Mouse (Mus musculus) liver, embryonic 16.5 days (tissue): ENCODE data around the gene Dock8. TPM values are rescaled to one million over a fixed set of nuclear protein-coding genes. Genes with fewer than 3 reads are reported as not detected.
A peak's percentile ranks its signal among the peaks of the same experiment; 100 is the strongest.

Source experiments
- ATAC-seq: fragments of 200-750 bp; cut with Nextera tagmentation; 2 replicates; pipeline ENCODE4 v1.8.0; 2017; ENCODE audit warnings: low read depth, mild to moderate bottlenecking, moderate number of reproducible peaks, moderate library complexity
- H3K27ac ChIP-seq: fragments of 300-500 bp; sonication (generic); 2 replicates; pipeline ENCODE4 v1.5.1; 2014; ENCODE audit warnings: mild to moderate bottlenecking, low read length
- H3K27me3 ChIP-seq: fragments of 300-500 bp; sonication (generic); 2 replicates; pipeline ENCODE4 v1.6.1; 2014; ENCODE audit warnings: low read depth, low read length, mixed read lengths; ENCODE audit not compliant: control insufficient read depth, insufficient read depth
- H3K36me3 ChIP-seq: fragments of 300-500 bp; sonication (generic); 2 replicates; pipeline ENCODE4 v1.6.1; 2014; ENCODE audit warnings: mild to moderate bottlenecking; ENCODE audit not compliant: control insufficient read depth, insufficient read depth
- H3K4me1 ChIP-seq: fragments of 300-500 bp; sonication (generic); 2 replicates; pipeline ENCODE4 v1.6.1; 2014; ENCODE audit warnings: low read depth, low read length, mixed read lengths; ENCODE audit not compliant: control insufficient read depth
- H3K4me2 ChIP-seq: fragments of 300-500 bp; sonication (generic); 2 replicates; pipeline ENCODE4 v1.6.1; 2014; ENCODE audit warnings: low read depth, low read length, mixed read lengths
- H3K4me3 ChIP-seq: fragments of 300-500 bp; sonication (generic); 2 replicates; pipeline ENCODE4 v1.5.1; 2014; ENCODE audit warnings: low read depth, mild to moderate bottlenecking, low read length
- H3K9ac ChIP-seq: fragments of 300-500 bp; sonication (generic); 2 replicates; pipeline ENCODE4 v1.6.1; 2014; ENCODE audit warnings: low read depth, low read length
- H3K9me3 ChIP-seq: fragments of 300-500 bp; sonication (generic); replicated peaks from 2 replicates; pipeline ENCODE4 v1.6.1; 2016; ENCODE audit warnings: low read length; ENCODE audit not compliant: control insufficient read depth
- WGBS: fragments of 180-500 bp; shearing (Covaris S2); extraction: QIAGEN DNeasy Blood & Tissue Kit; methylation state at CpG from one replicate; pipeline ENCODE4 v1.1.7; 2014; ENCODE audit not compliant: insufficient replicate concordance; 5-methylcytosine and 5-hydroxymethylcytosine counted together
- polyA plus RNA-seq: library from polyadenylated mRNA; unstranded; fragments of >200 nt; fragmentation: Nextera tagmentation; extraction: Ambion mirVana; gene quantifications from 2 replicates; pipeline ENCODE4 v1.2.1, GENCODE M21; 2015

Dock8 gene
- polyA plus RNA-seq, 1 experiment from 2014 or later: 8.4 TPM

DNA sequence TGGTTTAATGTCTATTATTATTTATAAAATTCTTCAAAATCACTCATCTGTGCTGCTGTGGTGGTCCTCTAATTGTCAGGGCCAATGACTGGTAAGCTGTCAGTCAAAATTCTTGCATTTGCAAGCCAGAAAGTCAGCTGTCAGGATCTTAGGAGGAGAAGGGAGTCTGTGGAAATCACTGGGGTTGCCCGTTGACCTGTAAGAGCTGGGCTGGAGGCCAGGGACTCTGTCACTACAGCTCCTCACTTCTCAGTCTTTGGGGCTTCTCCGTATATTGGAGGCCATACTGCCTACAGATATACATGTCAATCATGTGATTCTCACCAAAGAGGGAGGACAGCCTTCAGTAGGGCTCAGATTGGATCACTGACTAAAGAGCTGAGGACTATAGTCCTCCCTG, 221.3 kb downstream of the Dock8 start:
- H3K27ac ChIP-seq: no peak overlapping the region
- WGBS: 46% methylated on average over 2 of the region's 2 CpGs
- no peak overlapping the region for H3K4me2 ChIP-seq
- H3K9ac ChIP-seq: no peak overlapping the region
- no peaks in the 10 kb centered on the region for H3K27me3 ChIP-seq
- no peaks in the 10 kb centered on the region for H3K36me3 ChIP-seq
- H3K4me1 ChIP-seq: no peaks in the 10 kb centered on the region
- ATAC-seq: no peak
- H3K9me3 ChIP-seq: no peaks in the 10 kb centered on the region
- H3K4me3 ChIP-seq: no peak overlapping the region

- Histone ChIP-seq H3K9me3 (no peaks in the 10 kb centered on the region), H3K36me3 (no peaks in the 10 kb centered on the region), H3K4me1 (no peaks in the 10 kb centered on the region), H3K4me3 (no peak overlapping the region), H3K27me3 (no peaks in the 10 kb centered on the region), H3K4me2 (no peak overlapping the region), H3K9ac (no peak overlapping the region), H3K27ac (no peak overlapping the region)
- no peak for ATAC-seq
- WGBS: 48% methylated on average over 9 of the region's 9 CpGs
Measured at GRCm38 (mm10) chr19:25221964-25222640, 222.8 kb downstream of the Dock8 start.

GRCm38 (mm10) chr19:25230058-25230974, 231.0 kb downstream of the Dock8 start:
- no peak overlapping the region for H3K4me3 ChIP-seq
- H3K9me3 ChIP-seq: no peaks in the 10 kb centered on the region
- H3K27me3 ChIP-seq: peaks cover 7% of the 10 kb centered on the region
- H3K4me2 ChIP-seq: 0 out of 2 replicates have a peak overlapping the region, but pooled peaks have one; percentile 6
- no peaks in the 10 kb centered on the region for H3K36me3 ChIP-seq
- no peaks in the 10 kb centered on the region for H3K4me1 ChIP-seq
- no peak overlapping the region for H3K27ac ChIP-seq
- H3K9ac ChIP-seq: no peak overlapping the region
- ATAC-seq: peak; percentile 85
- 53% methylated on average over 4 of the region's 4 CpGs for WGBS

GRCm38 (mm10) chr19:25230975-25231334, 231.6 kb downstream of the Dock8 start:
- Histone ChIP-seq H3K27ac (no peak overlapping the region), H3K4me3 (no peak overlapping the region), H3K9ac (no peak overlapping the region), H3K27me3 (peaks cover 11% of the 10 kb centered on the region), H3K9me3 (no peaks in the 10 kb centered on the region), H3K4me1 (no peaks in the 10 kb centered on the region), H3K4me2 (no peak overlapping the region), H3K36me3 (no peaks in the 10 kb centered on the region)
- no peak for ATAC-seq
- WGBS: 55% methylated on average over 4 of the region's 4 CpGs

DNA sequence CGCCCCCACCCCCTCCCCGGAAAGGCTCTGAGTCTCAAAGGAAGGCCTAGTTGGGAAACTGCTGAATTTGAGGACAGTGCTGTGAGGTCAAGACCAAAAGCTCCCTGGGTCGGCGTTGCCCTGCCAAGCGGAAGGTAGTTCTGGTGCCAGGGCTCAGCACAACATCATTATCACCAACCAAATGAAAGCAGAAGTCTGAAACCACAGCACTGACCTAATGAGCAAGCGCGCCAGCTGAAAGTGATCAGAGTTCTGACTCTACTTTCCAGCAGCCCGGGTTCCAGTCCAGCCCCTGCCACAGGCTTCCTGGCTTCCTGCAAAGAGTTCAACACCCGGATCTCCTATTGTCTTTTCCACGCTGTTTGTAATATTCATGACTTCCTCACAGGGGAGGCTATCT, 232.7 kb downstream of the Dock8 start:
- no peak overlapping the region for H3K27ac ChIP-seq
- no peaks in the 10 kb centered on the region for H3K4me1 ChIP-seq
- no peak overlapping the region for H3K4me3 ChIP-seq
- no peaks in the 10 kb centered on the region for H3K9me3 ChIP-seq
- no peak overlapping the region for H3K4me2 ChIP-seq
- H3K36me3 ChIP-seq: no peaks in the 10 kb centered on the region
- no peak for ATAC-seq
- WGBS: 38% methylated on average over 10 of the region's 10 CpGs
- H3K9ac ChIP-seq: no peak overlapping the region
- H3K27me3 ChIP-seq: peaks cover 22% of the 10 kb centered on the region

- H3K27me3 ChIP-seq: peaks cover 38% of the 10 kb centered on the region
Measured at GRCm38 (mm10) chr19:25236596-25237491, 237.5 kb downstream of the Dock8 start, which contains the start of gene Kank1. Gene Kank1 (plus strand): TSS chr19:25236975.

DNA sequence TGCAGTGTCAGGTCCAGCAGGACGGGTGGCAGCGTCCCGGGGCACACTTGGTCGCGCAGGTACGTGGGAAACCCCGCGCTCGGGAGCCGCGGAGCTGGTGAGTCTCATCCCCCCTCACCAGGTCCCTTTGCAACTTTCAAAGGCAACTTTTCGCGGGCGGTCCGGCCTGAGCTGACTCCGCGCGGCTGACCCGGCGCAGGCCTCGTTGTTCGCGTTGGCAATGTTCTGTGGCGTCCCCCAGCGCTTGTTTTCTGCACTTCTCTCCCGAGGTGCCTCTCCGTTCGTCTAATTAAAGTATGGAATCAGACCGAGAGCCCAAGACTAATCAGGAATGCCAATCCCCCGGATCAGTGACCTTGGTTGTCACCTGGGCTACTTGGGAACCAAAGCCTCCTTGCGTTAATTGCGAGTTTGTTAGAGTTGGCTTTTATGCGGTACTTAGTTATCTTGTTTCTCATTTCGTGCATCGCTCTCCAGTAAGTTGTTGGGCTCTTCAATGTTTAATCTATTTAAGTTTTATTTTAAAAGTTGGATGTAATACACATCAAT, 238.2 kb downstream of the Dock8 start:
- peaks cover 38% of the 10 kb centered on the region for H3K27me3 ChIP-seq
- no peaks in the 10 kb centered on the region for H3K36me3 ChIP-seq
- peak overlapping the region; percentile 34; the same call in 1 of the 2 replicates for H3K9ac ChIP-seq
- H3K4me2 ChIP-seq: peak overlapping the region; percentile 70
- H3K4me3 ChIP-seq: peak overlapping the region; percentile 60
- H3K4me1 ChIP-seq: no peaks in the 10 kb centered on the region; the same call in 1 of the 2 replicates
- no peak for ATAC-seq
- H3K27ac ChIP-seq: no peak overlapping the region
- no peaks in the 10 kb centered on the region for H3K9me3 ChIP-seq
- under 1% methylated on average over 35 of the region's 35 CpGs for WGBS

More at GRCm38 (mm10) chr19:25236596-25237491, 237.5 kb downstream of the Dock8 start, which contains the start of gene Kank1:
- H3K4me1 ChIP-seq: no peaks in the 10 kb centered on the region; the same call in 1 of the 2 replicates
- H3K9ac ChIP-seq: peak within 1 kb of the TSS; percentile 34; the same call in 1 of the 2 replicates
- under 1% methylated on average over 76 of the region's 76 CpGs for WGBS
- no peaks in the 10 kb centered on the region for H3K9me3 ChIP-seq
- ATAC-seq: peak; percentile 54
- H3K27ac ChIP-seq: no peak within 1 kb of the TSS
- H3K4me2 ChIP-seq: peak within 1 kb of the TSS; percentile 70
- peak within 1 kb of the TSS; percentile 60 for H3K4me3 ChIP-seq
- no peaks in the 10 kb centered on the region for H3K36me3 ChIP-seq

GRCm38 (mm10) chr19:25238121-25238520, 238.8 kb downstream of the Dock8 start:
- H3K4me2 ChIP-seq: peak overlapping the region; percentile 70; the same call in 1 of the 2 replicates
- 7% methylated on average over 13 of the region's 13 CpGs for WGBS
- H3K27me3 ChIP-seq: peaks cover 38% of the 10 kb centered on the region
- no peak for ATAC-seq
- H3K9me3 ChIP-seq: no peaks in the 10 kb centered on the region
- no peaks in the 10 kb centered on the region for H3K36me3 ChIP-seq
- H3K27ac ChIP-seq: no peak overlapping the region
- no peaks in the 10 kb centered on the region; the same call in 1 of the 2 replicates for H3K4me1 ChIP-seq
- no peak overlapping the region for H3K9ac ChIP-seq
- no peak overlapping the region for H3K4me3 ChIP-seq
